Mouse (Mus musculus) cerebellum, postnatal 4 days (tissue): Measurements from ENCODE around the gene E2f3.

Source experiments
- DNase-seq, 2 experiments: peaks; one replicate each; pipeline ENCODE4 v3.0.0; 2022; ENCODE audit warnings: low spot score in 2 of 2, mixed read lengths in 1 of 2

E2f3 gene

GRCm38 (mm10) chr13:29979140-29979564, 6.7 kb downstream of the E2f3 start:
- DNase-seq: no peak

GRCm38 (mm10) chr13:29977358-29977757, 8.5 kb downstream of the E2f3 start:
- no peak for DNase-seq

GRCm38 (mm10) chr13:29974066-29974465, 11.8 kb downstream of the E2f3 start:
- DNase-seq: no peak

- DNase-seq: no peak
Measured at GRCm38 (mm10) chr13:29973610-29974009, 12.3 kb downstream of the E2f3 start.

- DNase-seq: no peak
Measured at GRCm38 (mm10) chr13:29970333-29970732, 15.5 kb downstream of the E2f3 start.

- DNase-seq: no peak
Measured at GRCm38 (mm10) chr13:29968636-29969035, 17.2 kb downstream of the E2f3 start.

- DNase-seq: no peak
Measured at GRCm38 (mm10) chr13:29967367-29967766, 18.5 kb downstream of the E2f3 start.

- DNase-seq: no peak
Measured at GRCm38 (mm10) chr13:29966966-29967365, 18.9 kb downstream of the E2f3 start.

- DNase-seq: no peak
Measured at GRCm38 (mm10) chr13:29964087-29964486, 21.8 kb downstream of the E2f3 start.

GRCm38 (mm10) chr13:29960416-29960815, 25.4 kb downstream of the E2f3 start:
- no peak for DNase-seq

- no peak for DNase-seq
Measured at GRCm38 (mm10) chr13:29957731-29958254, 28.1 kb downstream of the E2f3 start.

- no peak for DNase-seq
Measured at GRCm38 (mm10) chr13:29956821-29957421, 28.9 kb downstream of the E2f3 start.

- DNase-seq: no peak
Measured at GRCm38 (mm10) chr13:29955296-29955695, 30.6 kb downstream of the E2f3 start.

GRCm38 (mm10) chr13:29954741-29955140, 31.1 kb downstream of the E2f3 start:
- DNase-seq: no peak

GRCm38 (mm10) chr13:29953417-29954045, 32.3 kb downstream of the E2f3 start:
- DNase-seq: no peak

GRCm38 (mm10) chr13:29946045-29946444, 39.8 kb downstream of the E2f3 start:
- DNase-seq: no peak

- no peak for DNase-seq
Measured at GRCm38 (mm10) chr13:29944915-29945570, 40.8 kb downstream of the E2f3 start.

- no peak for DNase-seq
Measured at GRCm38 (mm10) chr13:29944493-29944892, 41.4 kb downstream of the E2f3 start.

- DNase-seq: no peak
Measured at GRCm38 (mm10) chr13:29943541-29944039, 42.3 kb downstream of the E2f3 start.

- DNase-seq: no peak
Measured at GRCm38 (mm10) chr13:29940071-29940470, 45.8 kb downstream of the E2f3 start.

GRCm38 (mm10) chr13:29939399-29939798, 46.5 kb downstream of the E2f3 start:
- DNase-seq: no peak

GRCm38 (mm10) chr13:29938776-29939175, 47.1 kb downstream of the E2f3 start:
- DNase-seq: no peak

- DNase-seq: no peak
Measured at GRCm38 (mm10) chr13:29926168-29926567, 59.7 kb downstream of the E2f3 start.
